Mouse (Mus musculus) forebrain, embryonic 13.5 days (tissue): ENCODE data around the gene Stx7. TPM values are rescaled to one million over a fixed set of nuclear protein-coding genes. Genes with fewer than 3 reads are reported as not detected.

ENCODE experiments used
- ATAC-seq: fragments of 200-750 bp; cut with Nextera tagmentation; 2 replicates; pipeline ENCODE4 v1.8.0; 2017
- H3K27ac ChIP-seq: fragments of 300-500 bp; sonication (generic); 2 replicates; pipeline ENCODE4 v1.5.1; 2015; ENCODE audit warnings: inconsistent platforms, mild to moderate bottlenecking, moderate library complexity
- H3K27me3 ChIP-seq: fragments of 300-500 bp; sonication (generic); 2 replicates; pipeline ENCODE4 v1.6.1; 2015; ENCODE audit warnings: mild to moderate bottlenecking, inconsistent platforms
- H3K36me3 ChIP-seq: fragments of 300-500 bp; sonication (generic); 2 replicates; pipeline ENCODE4 v1.6.1; 2015; ENCODE audit warnings: mild to moderate bottlenecking, inconsistent platforms; ENCODE audit not compliant: poor library complexity, severe bottlenecking
- H3K4me1 ChIP-seq: fragments of 300-500 bp; sonication (generic); 2 replicates; pipeline ENCODE4 v1.6.1; 2015; ENCODE audit warnings: inconsistent platforms
- H3K4me2 ChIP-seq: fragments of 300-500 bp; sonication (generic); 2 replicates; pipeline ENCODE4 v1.6.1; 2015; ENCODE audit warnings: inconsistent platforms, mild to moderate bottlenecking, moderate library complexity
- H3K4me3 ChIP-seq: fragments of 300-500 bp; sonication (generic); 2 replicates; pipeline ENCODE4 v1.5.1; 2015; ENCODE audit warnings: mild to moderate bottlenecking, inconsistent platforms
- H3K9ac ChIP-seq: fragments of 300-500 bp; sonication (generic); 2 replicates; pipeline ENCODE4 v1.6.1; 2015; ENCODE audit warnings: mild to moderate bottlenecking, inconsistent platforms
- H3K9me3 ChIP-seq: fragments of 300-500 bp; sonication (generic); replicated peaks from 2 replicates; pipeline ENCODE4 v1.6.1; 2016; ENCODE audit warnings: inconsistent platforms
- WGBS: fragments of 180-500 bp; shearing (Covaris S2); methylation state at CpG from one replicate; pipeline ENCODE4 v1.1.7; 2015; 5-methylcytosine and 5-hydroxymethylcytosine counted together
- polyA plus RNA-seq: library from polyadenylated mRNA; unstranded; fragments of >200 nt; fragmentation: Nextera tagmentation; extraction: Ambion mirVana; gene quantifications from 2 replicates; pipeline ENCODE4 v1.2.1, GENCODE M21; 2015

Stx7 gene
- polyA plus RNA-seq, 1 experiment from 2014 or later = 179 TPM

DNA sequence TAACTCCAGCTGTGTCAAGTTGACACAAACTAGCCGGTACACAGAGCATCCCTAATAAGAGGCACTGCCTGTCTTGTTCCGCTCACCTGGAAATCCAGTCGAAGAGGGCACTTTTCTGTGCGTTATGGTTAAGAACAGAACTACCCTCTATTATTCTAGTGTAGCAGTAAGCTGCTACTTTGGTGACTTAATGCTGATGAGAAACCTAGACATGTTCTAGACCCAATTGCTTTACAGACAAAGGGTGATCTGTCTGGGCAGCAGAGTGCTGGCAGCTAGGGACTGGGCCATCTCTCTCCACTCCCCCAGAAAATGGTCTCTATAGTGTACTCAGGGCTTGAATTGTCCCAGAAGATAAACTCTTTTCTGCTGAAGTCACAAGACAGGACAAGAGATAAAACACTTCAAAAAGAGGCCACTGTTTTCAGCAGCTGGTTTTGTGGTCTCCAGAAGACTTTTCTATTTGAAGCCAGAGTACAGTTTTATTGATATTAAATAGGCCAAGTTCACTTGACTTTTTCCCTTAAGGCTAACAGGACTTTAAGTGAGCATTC lies 22.9 kb downstream of the Stx7 start:
- Histone ChIP-seq H3K27me3 (no peaks in the 10 kb centered on the region), H3K27ac (no peak overlapping the region), H3K9ac (no peak overlapping the region), H3K4me2 (no peak overlapping the region), H3K36me3 (no peaks in the 10 kb centered on the region), H3K4me3 (no peak overlapping the region), H3K4me1 (no peaks in the 10 kb centered on the region), H3K9me3 (no peaks in the 10 kb centered on the region)
- ATAC-seq = no peak
- 88% methylated on average over 4 of the region's 4 CpGs for WGBS

DNA sequence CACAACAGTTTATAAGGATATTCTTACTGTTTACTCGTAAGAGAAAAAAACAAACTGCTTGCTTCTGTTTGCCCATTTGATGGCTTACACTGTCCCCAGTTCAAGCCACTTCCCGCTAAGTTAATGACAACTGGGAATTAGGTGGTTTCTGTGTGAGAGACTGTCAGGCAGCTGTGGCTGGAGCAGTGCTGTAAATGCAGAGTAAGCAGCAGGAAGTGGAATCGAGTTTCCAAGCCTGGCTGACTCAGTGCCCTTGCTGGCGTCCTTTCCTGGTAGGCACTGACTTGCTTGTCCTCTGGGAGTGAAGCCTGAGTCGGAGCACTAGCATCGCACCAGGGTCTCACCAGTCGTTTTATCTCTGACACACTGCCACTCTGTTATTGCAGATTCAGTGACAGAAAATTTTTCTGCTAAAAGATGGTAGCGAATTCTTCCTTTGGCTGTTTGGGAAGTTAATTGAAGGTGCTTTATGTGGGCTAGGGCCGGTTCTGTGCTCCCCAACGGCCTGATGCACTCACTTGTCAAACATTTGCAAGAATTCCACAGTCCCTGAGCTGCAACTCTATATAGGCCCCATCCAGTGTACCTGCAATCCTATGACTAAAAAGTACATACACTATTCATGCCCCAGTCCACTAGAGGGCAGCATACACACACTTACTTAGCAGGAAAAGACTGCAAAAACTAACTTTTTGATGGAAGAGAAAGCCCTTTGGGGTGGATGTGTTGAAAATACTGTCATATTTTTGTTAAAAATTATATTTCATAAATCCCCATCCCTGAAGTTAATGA lies 24.3 kb downstream of the Stx7 start:
- H3K36me3 ChIP-seq = no peaks in the 10 kb centered on the region
- 59% methylated on average over 10 of the region's 10 CpGs for WGBS
- ATAC-seq = peak; percentile 65
- H3K27me3 ChIP-seq = no peaks in the 10 kb centered on the region
- H3K9me3 ChIP-seq = no peaks in the 10 kb centered on the region
- no peak overlapping the region for H3K4me3 ChIP-seq
- no peak overlapping the region for H3K9ac ChIP-seq
- no peak overlapping the region for H3K27ac ChIP-seq
- no peaks in the 10 kb centered on the region for H3K4me1 ChIP-seq
- no peak overlapping the region for H3K4me2 ChIP-seq

DNA sequence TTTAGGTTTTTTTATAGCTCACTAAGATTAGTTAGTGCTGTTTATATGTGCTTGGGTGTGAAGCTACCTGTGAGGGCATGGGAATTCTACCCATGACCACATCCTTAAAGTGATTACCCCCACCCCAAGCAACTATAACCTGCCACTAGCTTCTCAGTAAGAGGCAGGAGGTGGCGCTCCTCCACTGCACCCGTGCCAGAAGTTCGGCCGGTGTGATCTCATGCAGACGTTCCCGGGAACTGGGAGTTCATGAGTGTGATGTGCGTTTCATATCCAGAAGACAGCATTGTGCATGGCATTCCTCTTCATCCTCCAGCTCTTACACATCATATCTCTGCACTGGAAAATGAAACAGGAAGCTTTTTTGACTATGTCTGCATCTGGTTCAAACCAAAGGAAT lies 41.3 kb downstream of the Stx7 start:
- Histone ChIP-seq H3K9me3 (no peaks in the 10 kb centered on the region), H3K27ac (no peak overlapping the region), H3K4me2 (no peak overlapping the region), H3K4me3 (no peak overlapping the region), H3K36me3 (peaks cover 29% of the 10 kb centered on the region), H3K27me3 (no peaks in the 10 kb centered on the region), H3K9ac (no peak overlapping the region), H3K4me1 (no peaks in the 10 kb centered on the region)
- 65% methylated on average over 7 of the region's 7 CpGs for WGBS
- no peak for ATAC-seq

DNA sequence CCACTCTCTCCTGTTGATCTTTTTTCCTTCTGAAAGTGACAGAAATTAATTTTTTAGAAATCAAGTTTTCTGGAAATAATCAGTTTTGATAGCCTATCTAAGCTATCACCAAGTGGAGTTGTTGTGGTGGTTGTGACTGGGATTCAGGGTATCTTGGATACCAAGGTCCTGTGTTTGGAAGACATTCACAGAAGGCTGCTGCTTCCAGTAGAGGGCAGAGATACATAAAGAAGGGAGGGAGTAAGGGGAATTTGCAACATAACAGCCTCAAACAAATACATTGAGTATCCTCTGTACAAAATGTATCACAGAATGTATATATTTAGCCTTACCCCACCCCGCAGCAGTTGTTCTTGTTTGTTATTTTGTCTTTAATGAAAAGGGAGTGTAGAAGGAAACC lies 42.9 kb downstream of the Stx7 start:
- Histone ChIP-seq H3K27ac (no peak overlapping the region), H3K36me3 (peaks cover 14% of the 10 kb centered on the region; the same call in 1 of the 2 replicates), H3K27me3 (no peaks in the 10 kb centered on the region), H3K9me3 (no peaks in the 10 kb centered on the region), H3K4me3 (no peak overlapping the region), H3K9ac (no peak overlapping the region), H3K4me1 (no peaks in the 10 kb centered on the region), H3K4me2 (no peak overlapping the region)
- peak; percentile 51; the same call in 1 of the 2 replicates for ATAC-seq
- 73% methylated on average over 1 of the region's 1 CpGs for WGBS

DNA sequence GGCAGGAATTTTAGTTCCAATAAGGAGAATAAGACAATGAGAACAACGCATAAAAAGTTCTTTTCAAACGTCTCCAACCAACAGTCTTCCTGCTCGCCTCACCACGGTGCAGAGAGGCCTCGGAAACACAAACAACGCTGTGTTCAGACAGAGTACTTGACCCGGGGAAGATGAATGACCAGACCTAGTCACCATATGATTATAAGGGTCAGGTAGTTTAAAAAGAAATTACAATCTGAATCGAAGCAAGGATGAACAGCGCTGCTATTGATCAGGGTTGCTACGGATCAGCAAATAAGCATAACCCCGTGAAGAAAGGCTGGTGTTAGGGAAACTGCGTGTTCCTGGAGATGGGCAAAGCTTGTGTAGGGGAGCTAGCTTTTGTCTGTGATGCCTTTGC lies 50.2 kb downstream of the Stx7 start:
- Histone ChIP-seq H3K27ac (no peak overlapping the region), H3K36me3 (no peaks in the 10 kb centered on the region), H3K9ac (no peak overlapping the region), H3K4me1 (no peaks in the 10 kb centered on the region), H3K27me3 (no peaks in the 10 kb centered on the region), H3K4me3 (no peak overlapping the region), H3K9me3 (no peaks in the 10 kb centered on the region), H3K4me2 (no peak overlapping the region)
- no peak for ATAC-seq
- WGBS = 46% methylated on average over 12 of the region's 12 CpGs

DNA sequence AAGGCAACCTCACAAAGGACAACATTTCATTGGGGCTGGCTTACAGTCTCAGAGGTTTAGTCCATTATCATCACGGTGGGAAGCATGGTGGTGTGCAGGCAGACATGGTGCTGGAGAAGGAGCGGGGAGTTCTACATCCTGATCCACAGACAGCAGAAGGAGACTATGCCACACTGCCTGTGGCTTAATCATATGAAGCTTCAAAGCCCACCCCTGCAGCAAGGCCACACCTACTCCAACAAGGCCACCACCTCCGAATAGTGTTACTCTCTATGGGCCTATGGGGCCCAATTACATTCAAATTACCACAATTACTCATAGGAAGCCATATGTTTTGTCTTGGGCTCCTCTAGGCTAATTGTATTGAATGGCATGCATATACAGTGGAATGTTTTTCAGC lies 51.0 kb downstream of the Stx7 start:
- Histone ChIP-seq H3K4me3 (no peak overlapping the region), H3K4me2 (no peak overlapping the region), H3K9ac (no peak overlapping the region), H3K27me3 (no peaks in the 10 kb centered on the region), H3K4me1 (no peaks in the 10 kb centered on the region), H3K27ac (no peak overlapping the region), H3K36me3 (no peaks in the 10 kb centered on the region), H3K9me3 (no peaks in the 10 kb centered on the region)
- no peak for ATAC-seq
- 67% methylated on average over 3 of the region's 3 CpGs for WGBS

DNA sequence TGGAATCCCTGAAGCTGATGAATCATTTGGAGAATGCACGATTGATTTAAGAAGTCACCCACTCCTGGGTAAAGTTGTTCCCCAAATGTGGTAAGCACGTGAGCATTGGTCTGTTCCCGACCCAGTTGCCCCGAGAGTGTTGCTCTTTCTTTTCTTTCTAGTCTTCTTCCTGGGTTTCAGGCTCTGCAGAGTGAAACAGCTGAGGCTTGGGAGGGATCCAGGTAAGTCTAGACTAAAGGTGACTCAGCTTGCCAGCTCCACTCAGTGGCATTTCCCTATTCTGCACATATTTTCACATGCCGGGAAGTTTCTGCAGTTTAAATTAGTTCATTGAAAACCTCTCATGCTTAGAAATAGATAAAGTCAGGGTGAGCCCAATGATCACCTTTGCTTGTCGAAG lies 61.0 kb downstream of the Stx7 start:
- Histone ChIP-seq H3K9ac (no peak overlapping the region), H3K4me1 (0 out of 2 replicates have a peak, but pooled peaks cover 4% of the 10 kb centered on the region), H3K4me3 (no peak overlapping the region), H3K36me3 (no peaks in the 10 kb centered on the region), H3K9me3 (no peaks in the 10 kb centered on the region), H3K27me3 (peaks cover 6% of the 10 kb centered on the region; the same call in 1 of the 2 replicates), H3K27ac (no peak overlapping the region), H3K4me2 (no peak overlapping the region)
- WGBS = 90% methylated on average over 6 of the region's 6 CpGs
- ATAC-seq = no peak

DNA sequence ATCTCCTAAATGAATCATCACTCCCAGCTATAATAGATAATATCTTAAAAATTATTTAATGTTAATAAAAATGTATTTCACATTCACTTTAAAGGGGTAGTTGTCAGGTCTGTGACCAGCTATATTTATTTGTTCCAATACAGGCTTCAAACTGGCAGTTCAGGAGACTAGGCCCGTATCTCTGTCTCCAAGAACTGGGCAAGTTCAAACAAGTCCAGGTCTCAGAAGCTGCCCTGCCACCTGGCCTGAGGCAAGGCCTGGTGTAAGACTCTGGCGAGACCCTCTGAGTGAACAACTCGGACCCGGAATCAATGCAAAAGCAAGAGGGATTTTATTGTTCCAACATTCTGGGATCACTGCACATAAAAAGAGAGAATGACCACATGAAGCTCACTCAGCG lies 64.2 kb downstream of the Stx7 start:
- H3K4me1 ChIP-seq = 0 out of 2 replicates have a peak, but pooled peaks cover 4% of the 10 kb centered on the region
- H3K9ac ChIP-seq = no peak overlapping the region
- ATAC-seq = no peak
- no peak overlapping the region for H3K4me3 ChIP-seq
- H3K9me3 ChIP-seq = no peaks in the 10 kb centered on the region
- no peak overlapping the region for H3K4me2 ChIP-seq
- H3K36me3 ChIP-seq = no peaks in the 10 kb centered on the region
- H3K27me3 ChIP-seq = peaks cover 6% of the 10 kb centered on the region; the same call in 1 of the 2 replicates
- 61% methylated on average over 5 of the region's 5 CpGs for WGBS
- no peak overlapping the region for H3K27ac ChIP-seq

DNA sequence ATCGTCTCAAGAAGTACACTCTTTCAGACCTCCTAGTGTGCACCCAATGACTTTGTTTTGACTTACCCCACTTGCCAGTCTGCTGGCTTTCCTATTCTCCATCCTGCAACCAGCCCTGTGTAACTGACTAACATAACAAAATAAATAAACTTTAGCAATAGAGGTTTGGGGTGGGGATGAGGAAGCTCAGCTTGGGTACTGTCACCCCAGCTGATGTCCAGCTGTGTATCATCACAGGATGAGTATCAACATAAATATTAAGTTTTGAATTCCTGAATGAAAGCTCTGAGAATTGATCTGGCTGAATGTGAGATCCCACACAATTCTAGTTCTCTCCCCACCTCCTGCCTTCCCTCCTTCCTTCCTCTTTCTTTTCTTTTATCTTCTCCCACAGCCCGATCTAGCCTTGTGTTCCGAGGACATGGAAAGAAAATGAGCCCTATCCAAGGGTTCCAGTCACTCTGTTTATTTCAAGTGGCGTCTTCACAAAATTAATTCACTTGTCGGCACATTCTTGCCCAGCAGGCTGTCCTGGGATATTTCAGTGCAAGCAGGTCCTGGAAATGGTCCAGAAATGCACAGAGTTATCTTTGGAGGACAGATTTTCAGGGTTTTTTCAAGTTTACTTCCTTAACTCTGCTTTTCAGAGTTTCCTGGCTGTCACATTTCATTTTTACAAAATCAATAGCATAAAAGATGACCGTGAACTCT lies 68.6 kb downstream of the Stx7 start:
- Histone ChIP-seq H3K9ac (no peak overlapping the region), H3K4me2 (no peak overlapping the region), H3K4me1 (no peaks in the 10 kb centered on the region), H3K27ac (no peak overlapping the region), H3K27me3 (peaks cover 14% of the 10 kb centered on the region), H3K36me3 (no peaks in the 10 kb centered on the region), H3K4me3 (no peak overlapping the region), H3K9me3 (no peaks in the 10 kb centered on the region)
- 64% methylated on average over 6 of the region's 6 CpGs for WGBS
- ATAC-seq = no peak

DNA sequence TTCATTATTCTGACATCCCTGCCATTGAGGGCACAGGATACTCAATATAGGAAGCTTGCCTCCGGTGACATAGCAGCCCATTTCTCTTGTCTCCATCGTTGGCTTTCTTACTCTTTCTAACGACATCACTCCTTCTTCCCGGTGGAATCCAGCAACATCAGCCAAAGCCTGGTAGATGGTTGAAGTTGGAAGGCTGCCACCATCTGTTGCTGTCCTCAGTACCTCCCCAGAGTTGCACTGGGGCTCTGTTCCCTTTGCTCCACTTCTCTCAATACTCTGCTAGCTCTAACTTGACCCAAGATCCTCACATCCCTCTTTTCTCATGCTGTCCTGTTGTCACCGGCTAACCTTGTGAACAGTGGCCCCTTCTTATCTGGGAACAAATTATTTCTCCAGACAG lies 71.8 kb downstream of the Stx7 start:
- H3K9ac ChIP-seq = no peak overlapping the region
- H3K4me1 ChIP-seq = peaks cover 13% of the 10 kb centered on the region
- ATAC-seq = no peak
- no peak overlapping the region for H3K4me3 ChIP-seq
- WGBS = 85% methylated on average over 5 of the region's 5 CpGs
- no peak overlapping the region for H3K4me2 ChIP-seq
- no peak overlapping the region for H3K27ac ChIP-seq
- no peaks in the 10 kb centered on the region for H3K36me3 ChIP-seq
- peaks cover 36% of the 10 kb centered on the region for H3K27me3 ChIP-seq
- H3K9me3 ChIP-seq = no peaks in the 10 kb centered on the region

DNA sequence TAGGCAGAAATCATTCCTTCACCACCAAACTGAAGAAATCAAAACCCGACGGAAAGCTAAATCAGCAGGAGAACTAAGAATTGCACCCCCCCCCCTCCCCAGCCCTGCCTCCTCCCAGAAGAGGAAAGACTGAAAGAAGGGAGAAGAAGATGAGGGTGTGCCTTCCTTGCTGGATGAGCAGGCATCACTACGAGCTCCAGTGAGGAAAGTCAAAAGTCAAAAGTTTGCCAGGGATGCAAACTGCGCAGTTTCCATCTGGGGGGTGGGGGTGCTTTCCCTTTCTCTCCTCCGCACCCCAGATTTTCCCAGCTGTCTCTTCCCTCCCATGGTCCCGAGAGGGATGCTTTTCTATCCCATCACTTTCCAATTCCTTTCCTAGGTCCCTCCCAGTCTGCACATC lies 73.8 kb downstream of the Stx7 start:
- H3K36me3 ChIP-seq = no peaks in the 10 kb centered on the region
- peaks cover 38% of the 10 kb centered on the region for H3K27me3 ChIP-seq
- H3K27ac ChIP-seq = no peak overlapping the region
- H3K4me3 ChIP-seq = peak overlapping the region; percentile 51
- peak; percentile 39 for ATAC-seq
- H3K9me3 ChIP-seq = no peaks in the 10 kb centered on the region
- peak overlapping the region; percentile 86 for H3K4me2 ChIP-seq
- H3K9ac ChIP-seq = peak overlapping the region; percentile 47
- 10% methylated on average over 6 of the region's 6 CpGs for WGBS
- peaks cover 13% of the 10 kb centered on the region for H3K4me1 ChIP-seq

DNA sequence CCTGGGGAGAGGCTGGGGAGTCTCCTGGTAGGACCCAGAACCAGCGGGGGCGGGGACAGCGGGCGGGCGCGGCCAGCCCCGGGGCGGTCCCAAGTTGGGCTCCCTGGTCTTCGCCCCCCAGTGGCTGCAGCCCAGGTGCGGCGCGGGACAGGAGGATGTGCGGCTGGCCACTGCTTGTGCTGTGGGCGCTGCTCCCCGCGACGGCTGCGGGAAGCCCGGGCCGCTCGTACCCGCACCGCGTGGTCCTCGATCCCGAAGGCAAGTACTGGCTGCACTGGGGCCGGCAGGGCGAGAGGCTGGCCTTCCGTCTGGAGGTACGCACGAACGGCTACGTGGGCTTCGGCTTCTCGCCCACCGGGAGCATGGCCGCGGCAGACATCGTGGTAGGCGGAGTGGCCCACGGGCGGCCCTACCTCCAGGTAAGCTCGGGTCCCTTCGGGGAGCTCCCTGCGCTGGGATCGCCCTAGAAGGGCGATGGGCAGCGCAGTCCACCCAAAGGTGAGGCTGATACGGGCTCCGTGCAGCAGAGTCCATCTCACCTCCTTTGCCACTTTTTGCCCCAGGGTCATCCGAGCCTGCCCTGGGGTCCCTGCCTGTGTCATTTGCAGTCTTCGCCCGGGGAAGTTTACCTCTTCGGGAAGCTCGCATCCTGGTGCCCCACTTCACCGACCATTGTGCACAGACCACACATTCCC lies 74.5 kb downstream of the Stx7 start, which contains the start of gene Moxd1:
Gene Moxd1 (plus strand): TSS at position 69 of the 695 bp plus-strand sequence.
- peaks cover 38% of the 10 kb centered on the region for H3K27me3 ChIP-seq
- H3K9ac ChIP-seq = peak within 1 kb of the TSS; percentile 47
- peak within 1 kb of the TSS; percentile 86 for H3K4me2 ChIP-seq
- ATAC-seq = peak; percentile 86
- WGBS = 2% methylated on average over 56 of the region's 56 CpGs
- no peaks in the 10 kb centered on the region for H3K36me3 ChIP-seq
- H3K9me3 ChIP-seq = no peaks in the 10 kb centered on the region
- no peak within 1 kb of the TSS for H3K27ac ChIP-seq
- peak within 1 kb of the TSS; percentile 51 for H3K4me3 ChIP-seq
- peaks cover 19% of the 10 kb centered on the region for H3K4me1 ChIP-seq
